Mouse (Mus musculus) midbrain, embryonic 11.5 days (tissue): Measurements from ENCODE around the gene Sv2b. TPM values are rescaled to one million over a fixed set of nuclear protein-coding genes. Genes with fewer than 3 reads are reported as not detected.

ENCODE experiments used
- ATAC-seq: fragments of 200-750 bp; cut with Nextera tagmentation; 2 replicates; pipeline ENCODE4 v1.8.0; 2017; ENCODE audit warnings: moderate TSS enrichment, moderate library complexity; ENCODE audit not compliant: low FRiP score
- DNase-seq: peaks from one replicate; pipeline ENCODE4 v3.0.0; 2015; ENCODE audit warnings: low spot score; ENCODE audit errors: missing footprints
- H3K27ac ChIP-seq: fragments of 300-500 bp; sonication (generic); 2 replicates; pipeline ENCODE4 v1.5.1; 2014; ENCODE audit warnings: low read depth, low read length
- H3K27me3 ChIP-seq: fragments of 300-500 bp; sonication (generic); 2 replicates; pipeline ENCODE4 v1.6.1; 2014; ENCODE audit warnings: mild to moderate bottlenecking, low read length, moderate library complexity, mixed read lengths; ENCODE audit not compliant: control insufficient read depth, insufficient read depth
- H3K36me3 ChIP-seq: fragments of 300-500 bp; sonication (generic); 2 replicates; pipeline ENCODE4 v1.6.1; 2014; ENCODE audit warnings: mild to moderate bottlenecking, low read length, moderate library complexity, mixed read lengths; ENCODE audit not compliant: control insufficient read depth, insufficient read depth
- H3K4me1 ChIP-seq: fragments of 300-500 bp; sonication (generic); 2 replicates; pipeline ENCODE4 v1.6.1; 2014; ENCODE audit warnings: low read length; ENCODE audit not compliant: control insufficient read depth, insufficient read depth
- H3K4me2 ChIP-seq: fragments of 300-500 bp; sonication (generic); 2 replicates; pipeline ENCODE4 v1.6.1; 2014; ENCODE audit warnings: mild to moderate bottlenecking, moderate library complexity
- H3K4me3 ChIP-seq: fragments of 300-500 bp; sonication (generic); 2 replicates; pipeline ENCODE4 v1.5.1; 2014; ENCODE audit warnings: low read depth, low read length
- H3K9ac ChIP-seq: fragments of 300-500 bp; sonication (generic); 2 replicates; pipeline ENCODE4 v1.6.1; 2014; ENCODE audit warnings: low read length
- H3K9me3 ChIP-seq: fragments of 300-500 bp; sonication (generic); 2 replicates; pipeline ENCODE4 v1.6.1; 2016; ENCODE audit warnings: low read length; ENCODE audit not compliant: control insufficient read depth
- WGBS: fragments of 180-500 bp; shearing (Covaris S2); extraction: QIAGEN DNeasy Blood & Tissue Kit; methylation state at CpG from one replicate; pipeline ENCODE4 v1.1.7; 2014; 5-methylcytosine and 5-hydroxymethylcytosine counted together
- polyA plus RNA-seq: library from polyadenylated mRNA; unstranded; fragments of >200 nt; fragmentation: Nextera tagmentation; extraction: Ambion mirVana; gene quantifications from 2 replicates; pipeline ENCODE4 v1.2.1, GENCODE M21; 2014

Gene Sv2b
- polyA plus RNA-seq, 1 experiment from 2014 or later, result 1.8 TPM

DNA sequence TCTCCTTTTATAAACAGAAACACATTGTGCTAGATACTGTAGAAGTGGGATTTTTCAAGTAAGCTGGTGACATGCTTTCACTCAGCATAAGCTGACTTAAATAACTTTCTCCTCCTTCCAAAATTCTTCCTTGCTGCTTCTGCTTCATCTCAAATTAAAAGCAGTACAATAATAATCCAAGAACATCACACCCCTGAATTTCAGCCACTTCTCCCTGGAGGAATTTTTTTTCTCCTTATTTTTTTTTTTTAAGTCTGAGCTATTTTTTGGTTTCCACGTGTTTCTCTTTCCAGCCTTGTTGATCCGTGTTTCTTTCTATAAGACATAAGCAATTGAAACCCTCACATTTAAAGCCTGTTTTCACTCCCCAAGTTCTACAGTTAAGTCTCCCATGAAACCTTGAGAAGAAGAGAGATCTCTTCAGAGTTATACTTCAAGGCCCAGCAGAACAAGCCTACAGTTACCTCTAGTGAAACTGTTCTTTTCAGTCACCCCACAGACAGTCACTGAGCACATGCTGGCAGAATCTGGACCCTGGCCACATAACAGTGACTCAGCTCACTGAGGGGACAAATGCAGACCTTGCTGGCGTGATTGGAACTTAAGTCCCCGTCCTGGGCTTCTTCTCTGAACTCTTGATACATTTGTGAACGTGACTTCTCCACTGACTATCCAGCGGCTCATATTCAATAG is 6.4 kb downstream of the Sv2b start:
- no peaks in the 10 kb centered on the region for H3K4me1 ChIP-seq
- no peak for DNase-seq
- no peak for ATAC-seq
- no peak overlapping the region for H3K9ac ChIP-seq
- no peak overlapping the region for H3K4me2 ChIP-seq
- 80% methylated on average over 6 of the region's 6 CpGs for WGBS
- H3K27ac ChIP-seq, result no peak overlapping the region
- no peaks in the 10 kb centered on the region for H3K9me3 ChIP-seq
- no peak overlapping the region for H3K4me3 ChIP-seq
- peaks cover 38% of the 10 kb centered on the region for H3K27me3 ChIP-seq
- H3K36me3 ChIP-seq, result no peaks in the 10 kb centered on the region

DNA sequence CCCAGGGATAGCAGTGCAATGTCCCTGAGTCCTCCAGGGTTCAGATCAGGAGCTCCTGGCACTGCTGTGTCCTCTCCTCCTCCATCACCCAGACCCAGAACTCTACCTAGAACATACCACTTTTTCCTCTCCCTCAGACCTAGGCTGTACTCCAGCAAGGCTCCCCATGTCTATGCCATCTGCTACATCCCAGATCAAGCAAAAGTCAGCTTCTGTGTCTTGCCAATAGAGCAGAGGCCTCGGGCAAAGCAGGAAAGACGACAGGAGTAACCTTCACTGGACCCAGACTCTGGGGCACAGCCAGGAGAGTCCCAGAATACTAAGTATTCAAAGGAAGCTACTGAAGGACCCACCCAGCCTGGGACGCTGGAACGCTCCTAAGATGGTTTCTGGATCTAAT is 9.8 kb downstream of the Sv2b start:
- peaks cover 22% of the 10 kb centered on the region for H3K4me1 ChIP-seq
- H3K27me3 ChIP-seq, result peaks cover 29% of the 10 kb centered on the region; the same call in 1 of the 2 replicates
- H3K4me2 ChIP-seq, result no peak overlapping the region
- no peaks in the 10 kb centered on the region for H3K36me3 ChIP-seq
- H3K4me3 ChIP-seq, result no peak overlapping the region
- no peak overlapping the region for H3K9ac ChIP-seq
- no peaks in the 10 kb centered on the region for H3K9me3 ChIP-seq
- H3K27ac ChIP-seq, result no peak overlapping the region
- 99% methylated on average over 4 of the region's 4 CpGs for WGBS
- ATAC-seq (no peak), DNase-seq (no peak)

DNA sequence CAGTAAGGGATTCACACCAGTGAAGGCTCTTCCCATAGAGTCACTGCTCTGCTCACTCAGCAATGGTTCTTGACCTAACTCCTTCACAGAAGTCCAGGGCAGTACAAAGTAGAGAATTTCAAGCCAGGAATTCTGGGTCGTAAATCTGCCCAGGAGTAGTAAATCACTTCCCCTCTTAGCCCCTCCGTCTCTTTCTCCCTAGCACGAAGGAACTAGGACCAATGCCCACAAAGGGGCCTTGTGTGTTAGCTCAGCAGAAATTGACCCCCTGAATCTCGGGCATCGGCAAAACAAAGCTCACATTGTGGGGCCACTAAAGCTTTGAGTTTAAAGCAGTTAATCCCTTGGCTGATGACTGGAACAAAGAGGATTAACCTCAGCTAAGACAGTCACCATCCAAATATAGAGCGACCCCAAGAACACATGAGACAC is 12.4 kb downstream of the Sv2b start:
- Histone ChIP-seq H3K27me3 (peaks cover 23% of the 10 kb centered on the region; the same call in 1 of the 2 replicates), H3K4me1 (peaks cover 22% of the 10 kb centered on the region), H3K36me3 (no peaks in the 10 kb centered on the region), H3K9me3 (no peaks in the 10 kb centered on the region), H3K9ac (no peak overlapping the region), H3K4me3 (no peak overlapping the region), H3K4me2 (no peak overlapping the region), H3K27ac (no peak overlapping the region)
- DNase-seq (peak; percentile 93), ATAC-seq (peak; percentile 71)
- WGBS, result 11% methylated on average over 6 of the region's 6 CpGs

GRCm38 (mm10) chr7:75295228-75295865 is 13.7 kb downstream of the Sv2b start:
- H3K4me2 ChIP-seq, result no peak overlapping the region
- H3K9ac ChIP-seq, result no peak overlapping the region
- no peaks in the 10 kb centered on the region for H3K9me3 ChIP-seq
- peaks cover 22% of the 10 kb centered on the region for H3K4me1 ChIP-seq
- H3K27ac ChIP-seq, result no peak overlapping the region
- 16% methylated on average over 5 of the region's 5 CpGs for WGBS
- no peak overlapping the region for H3K4me3 ChIP-seq
- DNase-seq (peak; percentile 90), ATAC-seq (peak; percentile 49; the same call in 1 of the 2 replicates)
- H3K36me3 ChIP-seq, result no peaks in the 10 kb centered on the region
- H3K27me3 ChIP-seq, result peaks cover 21% of the 10 kb centered on the region; the same call in 1 of the 2 replicates

DNA sequence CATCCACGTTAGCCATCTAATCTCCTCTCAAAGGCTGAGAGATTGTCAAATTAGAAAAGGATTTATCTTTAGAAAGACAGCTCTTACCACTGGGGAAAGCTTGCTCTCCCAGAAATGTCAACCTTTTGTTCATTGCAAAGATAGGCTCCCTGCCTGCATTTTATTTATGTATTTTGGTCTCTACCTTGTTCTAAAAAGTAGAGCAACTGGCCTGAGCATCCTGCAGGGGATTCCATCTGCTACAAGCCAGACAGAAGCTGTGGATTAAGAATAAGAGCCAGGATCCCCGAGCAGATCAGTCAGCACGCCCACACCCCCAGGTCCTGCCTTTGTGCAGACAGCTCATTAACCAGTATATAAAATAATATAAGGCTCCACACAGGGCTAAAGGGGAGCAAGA is 16.8 kb downstream of the Sv2b start:
- DNase-seq (no peak), ATAC-seq (no peak)
- H3K4me1 ChIP-seq, result peaks cover 22% of the 10 kb centered on the region
- no peaks in the 10 kb centered on the region for H3K36me3 ChIP-seq
- no peak overlapping the region for H3K4me3 ChIP-seq
- H3K27me3 ChIP-seq, result no peaks in the 10 kb centered on the region
- H3K4me2 ChIP-seq, result no peak overlapping the region
- H3K9me3 ChIP-seq, result no peaks in the 10 kb centered on the region
- H3K9ac ChIP-seq, result no peak overlapping the region
- no peak overlapping the region for H3K27ac ChIP-seq
- 10% methylated on average over 3 of the region's 3 CpGs for WGBS

GRCm38 (mm10) chr7:75290554-75290953 is 18.5 kb downstream of the Sv2b start:
- no peak for DNase-seq
- no peak for ATAC-seq
- Histone ChIP-seq H3K4me2 (no peak overlapping the region), H3K4me3 (no peak overlapping the region), H3K4me1 (peaks cover 8% of the 10 kb centered on the region), H3K36me3 (no peaks in the 10 kb centered on the region), H3K27me3 (no peaks in the 10 kb centered on the region), H3K9ac (no peak overlapping the region), H3K27ac (no peak overlapping the region), H3K9me3 (no peaks in the 10 kb centered on the region)
- WGBS, result 52% methylated on average over 2 of the region's 2 CpGs

- Histone ChIP-seq H3K27ac (no peak overlapping the region), H3K9me3 (no peaks in the 10 kb centered on the region), H3K27me3 (no peaks in the 10 kb centered on the region), H3K9ac (no peak overlapping the region), H3K36me3 (no peaks in the 10 kb centered on the region), H3K4me3 (no peak overlapping the region), H3K4me2 (no peak overlapping the region), H3K4me1 (no peaks in the 10 kb centered on the region)
- WGBS, result 89% methylated on average over 6 of the region's 6 CpGs
- no peak for ATAC-seq
- DNase-seq, result no peak
Measured at GRCm38 (mm10) chr7:75287237-75287636, 21.8 kb downstream of the Sv2b start.

DNA sequence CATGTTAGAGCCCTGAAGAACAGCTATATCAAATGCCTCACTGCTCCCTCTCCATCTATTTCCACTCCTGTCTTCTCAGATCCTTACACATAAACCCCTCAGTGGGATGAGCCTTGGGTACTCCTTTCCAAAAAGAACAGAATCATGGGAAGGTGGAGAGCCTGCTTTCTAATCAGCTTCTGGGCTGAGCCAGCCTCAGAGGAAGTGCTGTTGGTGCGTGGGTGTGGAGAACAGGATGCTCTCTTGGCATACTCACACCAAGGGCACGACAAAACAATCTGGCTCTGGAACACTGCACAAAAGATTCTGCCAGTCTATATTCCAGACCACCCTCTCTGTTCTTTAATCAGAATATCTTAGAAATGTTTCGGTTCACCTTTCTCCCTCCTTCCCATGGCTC is 26.1 kb downstream of the Sv2b start:
- no peak overlapping the region for H3K9ac ChIP-seq
- H3K27ac ChIP-seq, result no peak overlapping the region
- H3K4me1 ChIP-seq, result no peaks in the 10 kb centered on the region; the same call in 1 of the 2 replicates
- WGBS, result 88% methylated on average over 3 of the region's 3 CpGs
- H3K4me3 ChIP-seq, result no peak overlapping the region
- no peak for DNase-seq
- no peaks in the 10 kb centered on the region for H3K36me3 ChIP-seq
- no peak for ATAC-seq
- no peak overlapping the region for H3K4me2 ChIP-seq
- H3K27me3 ChIP-seq, result no peaks in the 10 kb centered on the region
- H3K9me3 ChIP-seq, result no peaks in the 10 kb centered on the region

DNA sequence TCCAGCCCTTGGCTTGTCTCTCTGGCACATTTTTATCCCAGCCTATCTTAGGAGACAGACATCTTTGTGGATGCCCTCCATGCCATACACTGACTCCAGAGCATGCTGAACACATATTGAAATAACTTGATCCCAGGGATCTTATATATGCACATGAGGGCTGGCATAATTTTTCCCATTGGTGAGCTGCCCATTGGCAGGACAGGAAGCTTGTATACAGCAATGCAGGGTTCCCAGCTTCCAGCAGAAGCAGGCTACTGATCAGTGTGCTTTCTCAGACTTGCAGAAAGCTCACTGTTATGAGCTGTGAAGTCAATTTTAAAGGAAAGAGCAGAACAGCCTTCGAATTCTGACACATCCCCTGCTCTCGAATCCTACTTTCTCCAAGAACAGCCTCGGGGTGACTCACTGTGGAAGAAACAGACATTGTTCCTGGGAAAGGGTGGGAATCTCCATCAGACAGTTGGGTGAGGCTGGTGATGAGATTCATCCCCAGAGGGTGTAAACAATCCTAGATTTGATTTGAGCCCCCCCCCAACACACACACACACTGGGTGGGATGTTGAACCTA is 26.9 kb downstream of the Sv2b start:
- H3K27ac ChIP-seq, result no peak overlapping the region
- no peaks in the 10 kb centered on the region for H3K9me3 ChIP-seq
- no peaks in the 10 kb centered on the region for H3K36me3 ChIP-seq
- H3K9ac ChIP-seq, result no peak overlapping the region
- DNase-seq (no peak), ATAC-seq (no peak)
- H3K4me2 ChIP-seq, result no peak overlapping the region
- 81% methylated on average over 3 of the region's 3 CpGs for WGBS
- no peaks in the 10 kb centered on the region for H3K27me3 ChIP-seq
- H3K4me3 ChIP-seq, result no peak overlapping the region
- H3K4me1 ChIP-seq, result no peaks in the 10 kb centered on the region; the same call in 1 of the 2 replicates
